In genomic region chr8:48508641-48509599, GRCm38 (mm10) we compare ENCODE assay signal across 9 mouse cellular contexts.
A peak's percentile ranks its signal among the peaks of the same experiment; 100 is the strongest.
DNase-seq lines count a peak whose midpoint lies in the region; ATAC-seq and TF ChIP-seq lines count a peak whose summit lies in the region.
"Had no signal": no experiment of that assay in that cellular context is flagged by ENCODE, and none has a peak within 500 bp of the region (broad histone marks: within the 10 kb centered on the region; RNA-seq: fewer than 3 reads in every experiment).

No protein-coding gene starts in this region.

- TF ChIP-seq CTCF in liver, postnatal 0 days (IDR thresholded peaks at IDR 0.05; ENCODE audit: low read depth), result no peak
- TF ChIP-seq CTCF in heart, adult 2 months (IDR thresholded peaks at IDR 0.05), result no peak

- H3K27me3 ChIP-seq in heart, embryonic 15.5 days, result no peaks in the 10 kb centered on the region
- H3K27me3 ChIP-seq in forebrain, embryonic 14.5 days (replicated peaks; ENCODE audit: control insufficient read depth, insufficient read depth, low read length), result no peaks in the 10 kb centered on the region
- no peaks in the 10 kb centered on the region for H3K27me3 ChIP-seq in midbrain, embryonic 13.5 days
- H3K27me3 ChIP-seq in liver, postnatal 0 days (ENCODE audit: insufficient read depth, low read length), result no peaks in the 10 kb centered on the region
- H3K27me3 ChIP-seq in heart, adult 2 months (ENCODE audit: control insufficient read depth, insufficient read depth, low read length), result no peaks in the 10 kb centered on the region
- H3K27me3 ChIP-seq: megakaryocyte, embryonic 14.5 days had no signal

- no peak for DNase-seq in heart, postnatal 10 days
- DNase-seq in brain, adult 2 months (ENCODE audit: low read depth, low spot score), result peak; percentile 54
- peak; percentile 70 for DNase-seq in forebrain, embryonic 14.5 days (ENCODE audit: low spot score)
- no peak for DNase-seq in liver, postnatal 0 days
- DNase-seq in gastrocnemius, adult 18-20 months (ENCODE audit: low spot score), result no peak
- DNase-seq in heart, adult 2 months, result no peak

- no peak for TF ChIP-seq POLR2A in heart, adult 2 months (IDR thresholded peaks at IDR 0.05; ENCODE audit: insufficient read depth, low read depth, low read length)

- no peak overlapping the region for H3K9ac ChIP-seq in heart, embryonic 15.5 days
- peak overlapping the region; percentile 38 for H3K9ac ChIP-seq in forebrain, embryonic 14.5 days (ENCODE audit: low read length)
- peak overlapping the region; percentile 65 for H3K9ac ChIP-seq in midbrain, embryonic 13.5 days (replicated peaks)
- H3K9ac ChIP-seq in liver, postnatal 0 days (replicated peaks), result no peak overlapping the region
- H3K9ac ChIP-seq in heart, adult 2 months (ENCODE audit: low read depth, low read length), result no peak overlapping the region

- H3K4me3 ChIP-seq in heart, embryonic 15.5 days, result no peak overlapping the region
- H3K4me3 ChIP-seq in forebrain, embryonic 14.5 days (ENCODE audit: low read depth, low read length), result peak overlapping the region; percentile 14
- H3K4me3 ChIP-seq in midbrain, embryonic 13.5 days (replicated peaks), result peak overlapping the region; percentile 39
- H3K4me3 ChIP-seq in liver, postnatal 0 days (ENCODE audit: low read depth, low read length), result no peak overlapping the region
- H3K4me3 ChIP-seq in heart, adult 2 months, result no peak overlapping the region
- H3K4me3 ChIP-seq: megakaryocyte, embryonic 14.5 days had no signal

- ATAC-seq in heart, embryonic 15.5 days (replicated peaks; ENCODE audit: insufficient number of reproducible peaks, insufficient read depth, low FRiP score, low read depth), result no peak
- peak; percentile 71 for ATAC-seq in forebrain, embryonic 14.5 days
- ATAC-seq in midbrain, embryonic 13.5 days, result peak; percentile 82
- no peak for ATAC-seq in liver, postnatal 0 days

- peaks cover 2% of the 10 kb centered on the region; the same call in 1 of the 2 replicates for H3K4me1 ChIP-seq in heart, embryonic 15.5 days (replicated peaks)
- H3K4me1 ChIP-seq in forebrain, embryonic 14.5 days (ENCODE audit: control insufficient read depth, insufficient read depth, low read length), result 0 out of 2 replicates have a peak, but pooled peaks cover 5% of the 10 kb centered on the region
- peaks cover 24% of the 10 kb centered on the region for H3K4me1 ChIP-seq in midbrain, embryonic 13.5 days (replicated peaks)
- H3K4me1 ChIP-seq in liver, postnatal 0 days (ENCODE audit: insufficient read depth), result no peaks in the 10 kb centered on the region
- no peaks in the 10 kb centered on the region for H3K4me1 ChIP-seq in heart, adult 2 months (ENCODE audit: control insufficient read depth, insufficient read depth, low read length)

- H3K79me2 ChIP-seq in heart, adult 2 months (replicated peaks; ENCODE audit: control insufficient read depth, insufficient read depth, low read length), result no peaks in the 10 kb centered on the region

- peak overlapping the region; percentile 30; the same call in 1 of the 2 replicates for H3K4me2 ChIP-seq in heart, embryonic 15.5 days
- peak overlapping the region; percentile 42 for H3K4me2 ChIP-seq in forebrain, embryonic 14.5 days (ENCODE audit: low read length)
- peak overlapping the region; percentile 58 for H3K4me2 ChIP-seq in midbrain, embryonic 13.5 days (replicated peaks)
- no peak overlapping the region for H3K4me2 ChIP-seq in liver, postnatal 0 days (ENCODE audit: low read depth, low read length)

- WGBS in heart, embryonic 15.5 days, result 67% methylated on average over 29 of the region's 29 CpGs
- 27% methylated on average over 29 of the region's 29 CpGs for WGBS in forebrain, embryonic 14.5 days
- WGBS in midbrain, embryonic 13.5 days, result 23% methylated on average over 29 of the region's 29 CpGs
- 77% methylated on average over 29 of the region's 29 CpGs for WGBS in liver, postnatal 0 days (ENCODE audit: insufficient replicate concordance)
- 82% methylated on average over 29 of the region's 29 CpGs for WGBS in heart, adult 2 months

- no peak overlapping the region for H3K27ac ChIP-seq in heart, embryonic 15.5 days
- H3K27ac ChIP-seq in forebrain, embryonic 14.5 days (ENCODE audit: low read depth, low read length), result no peak overlapping the region
- peak overlapping the region; percentile 85 for H3K27ac ChIP-seq in midbrain, embryonic 13.5 days
- H3K27ac ChIP-seq in liver, postnatal 0 days (ENCODE audit: low read depth), result no peak overlapping the region
- H3K27ac ChIP-seq in heart, adult 2 months, result no peak overlapping the region

- intact Hi-C loops in heart, postnatal 10 days (cut with DNase I), result no loop called here
- intact Hi-C loops in heart, adult 2 months (cut with DNase I), result no loop called here

- no peaks in the 10 kb centered on the region for H3K9me3 ChIP-seq in heart, embryonic 15.5 days (replicated peaks)
- H3K9me3 ChIP-seq in forebrain, embryonic 14.5 days (replicated peaks; ENCODE audit: control insufficient read depth, low read length), result no peaks in the 10 kb centered on the region
- 0 out of 2 replicates have a peak, but pooled peaks cover 6% of the 10 kb centered on the region for H3K9me3 ChIP-seq in midbrain, embryonic 13.5 days
- 0 out of 2 replicates have a peak, but pooled peaks cover 2% of the 10 kb centered on the region for H3K9me3 ChIP-seq in liver, postnatal 0 days (ENCODE audit: low read length)

- no peak for TF ChIP-seq EP300 in liver, postnatal 0 days (IDR thresholded peaks at IDR 0.05; ENCODE audit: low read depth)
- TF ChIP-seq EP300 in heart, adult 2 months (IDR thresholded peaks at IDR 0.05; ENCODE audit: insufficient read depth, low read depth, low read length), result no peak

- no peaks in the 10 kb centered on the region for H3K36me3 ChIP-seq in heart, embryonic 15.5 days
- H3K36me3 ChIP-seq in forebrain, embryonic 14.5 days (ENCODE audit: control insufficient read depth, insufficient read depth, low read length), result no peaks in the 10 kb centered on the region
- H3K36me3 ChIP-seq in midbrain, embryonic 13.5 days, result no peaks in the 10 kb centered on the region
- H3K36me3 ChIP-seq in liver, postnatal 0 days (replicated peaks; ENCODE audit: insufficient read depth, low read length), result no peaks in the 10 kb centered on the region
- H3K36me3 ChIP-seq in heart, adult 2 months (ENCODE audit: control insufficient read depth, insufficient read depth, low read length), result no peaks in the 10 kb centered on the region

Comparison
In these comparisons a context has a peak if more than half of its experiments do, and no peak if none do; other contexts are left out.
1. ATAC-seq: peak in forebrain, embryonic 14.5 days (single experiment) and midbrain, embryonic 13.5 days (single experiment); none in heart, embryonic 15.5 days (single experiment) and liver, postnatal 0 days (single experiment).
2. H3K4me3 ChIP-seq: peak in forebrain, embryonic 14.5 days (single experiment) and midbrain, embryonic 13.5 days (single experiment); none in heart, embryonic 15.5 days (single experiment), liver, postnatal 0 days (single experiment) and heart, adult 2 months (single experiment).
3. H3K9ac ChIP-seq: peak in forebrain, embryonic 14.5 days (single experiment) and midbrain, embryonic 13.5 days (single experiment); none in heart, embryonic 15.5 days (single experiment), liver, postnatal 0 days (single experiment) and heart, adult 2 months (single experiment).
4. DNase-seq: peak in brain, adult 2 months (single experiment) and forebrain, embryonic 14.5 days (single experiment); none in heart, postnatal 10 days (0 of 2), liver, postnatal 0 days (single experiment), gastrocnemius, adult 18-20 months (single experiment) and heart, adult 2 months (0 of 2).